Mouse (Mus musculus) midbrain, embryonic 15.5 days (tissue): ENCODE data around the gene Stat2. TPM values are rescaled to one million over a fixed set of nuclear protein-coding genes. Genes with fewer than 3 reads are reported as not detected.
"Not testable (repeated sequence)": the region's sequence is repeated elsewhere in the genome, so short reads cannot be mapped to it uniquely, and the experiment has no call there.

Experiments used
- ATAC-seq: fragments of 200-750 bp; cut with Nextera tagmentation; replicated peaks from 2 replicates; pipeline ENCODE4 v1.8.0; 2017; ENCODE audit warnings: moderate TSS enrichment
- H3K27ac ChIP-seq: fragments of 300-500 bp; sonication (generic); 2 replicates; pipeline ENCODE4 v1.5.1; 2015; ENCODE audit warnings: mild to moderate bottlenecking, inconsistent platforms
- H3K27me3 ChIP-seq: fragments of 300-500 bp; sonication (generic); replicated peaks from 2 replicates; pipeline ENCODE4 v1.6.1; 2015; ENCODE audit warnings: inconsistent platforms
- H3K36me3 ChIP-seq: fragments of 300-500 bp; sonication (generic); replicated peaks from 2 replicates; pipeline ENCODE4 v1.6.1; 2015; ENCODE audit warnings: inconsistent platforms
- H3K4me1 ChIP-seq: fragments of 300-500 bp; sonication (generic); 2 replicates; pipeline ENCODE4 v1.6.1; 2015; ENCODE audit warnings: inconsistent platforms
- H3K4me2 ChIP-seq: fragments of 300-500 bp; sonication (generic); 2 replicates; pipeline ENCODE4 v1.6.1; 2015; ENCODE audit warnings: inconsistent platforms, mild to moderate bottlenecking, moderate library complexity
- H3K4me3 ChIP-seq: fragments of 300-500 bp; sonication (generic); 2 replicates; pipeline ENCODE4 v1.5.1; 2015; ENCODE audit warnings: mild to moderate bottlenecking, inconsistent platforms
- H3K9ac ChIP-seq: fragments of 300-500 bp; sonication (generic); 2 replicates; pipeline ENCODE4 v1.6.1; 2015; ENCODE audit warnings: mild to moderate bottlenecking, inconsistent platforms
- H3K9me3 ChIP-seq: fragments of 300-500 bp; sonication (generic); 2 replicates; pipeline ENCODE4 v1.6.1; 2016; ENCODE audit warnings: inconsistent platforms
- WGBS: fragments of 180-500 bp; shearing (Covaris S2); methylation state at CpG from one replicate; pipeline ENCODE4 v1.1.7; 2015; ENCODE audit warnings: mixed read lengths; 5-methylcytosine and 5-hydroxymethylcytosine counted together
- polyA plus RNA-seq: library from polyadenylated mRNA; unstranded; fragments of >200 nt; fragmentation: Nextera tagmentation; extraction: Ambion mirVana; gene quantifications from 2 replicates; pipeline ENCODE4 v1.2.1, GENCODE M21; 2015

The Stat2 gene
- polyA plus RNA-seq, 1 experiment from 2014 or later: 23.5 TPM

DNA sequence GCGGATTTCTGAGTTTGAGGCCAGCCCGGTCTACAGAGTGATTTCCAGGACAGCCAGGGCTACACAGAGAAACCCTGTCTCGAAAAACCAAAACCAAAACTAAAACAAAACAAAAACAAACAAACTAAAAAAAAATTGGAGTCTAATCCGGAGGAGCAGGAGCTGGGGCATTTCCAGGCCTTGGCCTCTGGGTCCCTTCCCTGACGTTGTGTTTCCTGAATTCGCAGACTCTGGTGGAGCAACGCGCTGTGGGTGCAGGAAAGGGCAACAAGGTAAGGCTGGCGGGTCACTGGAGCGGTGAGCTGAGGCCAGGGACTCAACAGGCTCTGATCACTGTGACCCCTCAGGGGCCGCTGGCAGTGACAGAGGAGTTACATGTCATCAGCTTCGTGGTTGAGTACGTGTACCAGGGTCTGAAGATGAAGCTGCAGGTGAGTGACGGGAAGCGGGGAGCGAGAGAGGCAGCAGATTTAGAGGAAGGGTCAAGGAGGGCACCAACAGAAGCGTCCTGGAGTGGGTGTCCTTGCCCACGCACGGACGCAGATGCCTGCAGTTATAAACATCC, 12.6 kb downstream of the Stat2 start:
- Histone ChIP-seq H3K4me1 (no peaks in the 10 kb centered on the region), H3K36me3 (peaks cover 41% of the 10 kb centered on the region; the same call in 1 of the 2 replicates), H3K9ac (no peak overlapping the region), H3K27me3 (no peaks in the 10 kb centered on the region), H3K27ac (no peak overlapping the region), H3K4me3 (no peak overlapping the region), H3K4me2 (no peak overlapping the region), H3K9me3 (no peaks in the 10 kb centered on the region)
- no peak for ATAC-seq
- WGBS: 90% methylated on average over 20 of the region's 20 CpGs

- no peaks in the 10 kb centered on the region for H3K4me1 ChIP-seq
- WGBS: 65% methylated on average over 31 of the region's 31 CpGs
- H3K27me3 ChIP-seq: no peaks in the 10 kb centered on the region
- no peak overlapping the region for H3K4me2 ChIP-seq
- no peak overlapping the region for H3K27ac ChIP-seq
- H3K9ac ChIP-seq: no peak overlapping the region
- ATAC-seq: no peak
- H3K4me3 ChIP-seq: no peak overlapping the region
- no peaks in the 10 kb centered on the region for H3K9me3 ChIP-seq
- H3K36me3 ChIP-seq: peaks cover 39% of the 10 kb centered on the region; the same call in 1 of the 2 replicates
Observed at GRCm38 (mm10) chr10:128283604-128284579, 13.5 kb downstream of the Stat2 start.

DNA sequence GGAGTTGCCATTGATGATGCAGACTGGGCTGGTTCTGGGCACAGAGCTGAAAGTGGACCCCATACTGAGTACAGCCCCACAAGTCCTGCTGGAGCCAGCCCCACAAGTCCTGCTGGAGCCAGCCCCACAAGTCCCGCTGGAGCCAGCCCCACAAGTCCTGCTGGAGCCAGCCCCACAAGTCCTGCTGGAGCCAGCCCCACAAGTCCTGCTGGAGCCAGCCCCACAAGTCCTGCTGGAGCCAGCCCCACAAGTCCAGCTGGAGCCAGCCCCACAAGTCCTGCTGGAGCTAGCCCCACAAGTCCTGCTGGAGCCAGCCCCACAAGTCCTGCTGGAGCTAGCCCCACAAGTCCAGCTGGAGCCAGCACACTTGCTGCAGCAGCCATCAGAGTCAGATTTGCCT, 20.2 kb downstream of the Stat2 start:
- H3K4me3 ChIP-seq, H3K27ac ChIP-seq, H3K9me3 ChIP-seq, ATAC-seq, H3K27me3 ChIP-seq, H3K4me1 ChIP-seq, H3K4me2 ChIP-seq, H3K9ac ChIP-seq: not testable (repeated sequence)
- peaks cover 13% of the 10 kb centered on the region for H3K36me3 ChIP-seq
- WGBS: 100% methylated on average over 1 of the region's 1 CpGs

DNA sequence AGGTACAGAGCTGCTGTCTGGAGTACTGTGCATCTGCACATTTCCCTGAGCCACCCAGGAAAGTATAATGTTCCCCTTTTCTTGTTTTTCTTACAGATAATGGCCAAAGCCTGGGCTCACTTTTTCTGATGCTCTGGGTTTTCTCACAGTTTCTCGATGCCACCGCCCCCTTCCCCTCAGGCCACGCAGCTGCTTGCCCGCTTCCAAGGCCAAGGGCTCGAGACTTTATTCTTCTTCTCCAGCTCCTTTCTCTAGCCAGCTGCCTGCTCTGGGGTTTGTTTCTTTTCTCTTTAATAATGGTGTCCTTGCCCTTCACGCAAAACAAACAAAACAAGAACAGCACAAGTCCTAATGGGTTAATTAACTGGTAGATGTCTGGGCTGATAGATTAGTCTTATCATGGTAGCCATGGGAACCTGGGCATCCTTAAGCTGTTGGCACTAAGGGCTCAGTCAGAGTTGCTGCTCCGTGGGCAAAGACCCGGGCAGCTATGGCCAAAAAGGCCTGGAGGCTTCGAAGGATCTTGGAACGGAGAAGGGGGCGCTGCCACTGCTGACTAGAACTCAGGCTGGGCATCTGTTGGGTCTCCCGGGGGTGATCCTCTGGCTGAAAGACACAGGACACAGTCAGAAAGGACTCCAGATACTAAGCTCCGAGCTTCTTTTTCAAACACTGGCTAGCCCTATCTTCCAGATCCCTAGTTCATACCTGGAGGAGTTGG, 26.2 kb downstream of the Stat2 start:
- no peak overlapping the region for H3K9ac ChIP-seq
- no peaks in the 10 kb centered on the region for H3K4me1 ChIP-seq
- H3K36me3 ChIP-seq: peaks cover 1% of the 10 kb centered on the region; the same call in 1 of the 2 replicates
- ATAC-seq: no peak
- no peaks in the 10 kb centered on the region for H3K27me3 ChIP-seq
- H3K27ac ChIP-seq: no peak overlapping the region
- no peak overlapping the region for H3K4me2 ChIP-seq
- H3K4me3 ChIP-seq: no peak overlapping the region
- 69% methylated on average over 13 of the region's 13 CpGs for WGBS
- H3K9me3 ChIP-seq: no peaks in the 10 kb centered on the region

- no peak overlapping the region for H3K27ac ChIP-seq
- no peaks in the 10 kb centered on the region for H3K9me3 ChIP-seq
- 75% methylated on average over 4 of the region's 4 CpGs for WGBS
- no peak for ATAC-seq
- H3K9ac ChIP-seq: no peak overlapping the region
- H3K4me3 ChIP-seq: no peak overlapping the region
- H3K4me1 ChIP-seq: peaks cover 2% of the 10 kb centered on the region
- no peaks in the 10 kb centered on the region for H3K36me3 ChIP-seq
- no peaks in the 10 kb centered on the region for H3K27me3 ChIP-seq
- no peak overlapping the region for H3K4me2 ChIP-seq
Observed at GRCm38 (mm10) chr10:128297221-128297620, 26.9 kb downstream of the Stat2 start.

DNA sequence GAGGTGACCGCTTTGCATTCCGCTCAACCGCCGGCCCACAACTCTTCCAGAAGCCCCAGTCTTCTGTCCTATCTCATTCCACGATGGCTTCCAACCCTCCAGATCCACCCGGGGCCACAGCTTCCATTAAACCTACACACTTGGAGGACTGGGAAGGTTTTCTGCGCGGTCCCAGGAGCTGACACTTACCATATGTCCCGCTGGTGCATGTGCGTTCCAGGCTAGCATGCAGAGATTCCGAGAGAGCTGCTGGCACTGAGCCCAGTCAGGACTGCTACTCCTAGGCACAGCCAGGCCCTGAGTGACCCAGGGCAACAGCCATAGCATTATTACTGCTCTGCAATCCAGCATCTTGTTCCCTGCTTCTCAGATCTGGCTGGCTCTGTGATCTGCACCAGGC, 27.3 kb downstream of the Stat2 start:
- 77% methylated on average over 11 of the region's 11 CpGs for WGBS
- Histone ChIP-seq H3K36me3 (no peaks in the 10 kb centered on the region), H3K4me2 (no peak overlapping the region), H3K9me3 (no peaks in the 10 kb centered on the region), H3K27ac (no peak overlapping the region), H3K9ac (no peak overlapping the region), H3K27me3 (no peaks in the 10 kb centered on the region), H3K4me3 (no peak overlapping the region), H3K4me1 (peaks cover 6% of the 10 kb centered on the region)
- ATAC-seq: no peak

GRCm38 (mm10) chr10:128298243-128298642, 27.9 kb downstream of the Stat2 start:
- H3K9ac ChIP-seq: no peak overlapping the region

GRCm38 (mm10) chr10:128298702-128299171, 28.4 kb downstream of the Stat2 start, which contains the start of gene Il23a:
TSS of gene Il23a (minus strand) at chr10:128298752.
- H3K36me3 ChIP-seq: no peaks in the 10 kb centered on the region
- H3K4me3 ChIP-seq: no peak within 1 kb of the TSS
- H3K4me1 ChIP-seq: peaks cover 9% of the 10 kb centered on the region
- 85% methylated on average over 11 of the region's 11 CpGs for WGBS
- H3K27me3 ChIP-seq: no peaks in the 10 kb centered on the region
- no peak within 1 kb of the TSS for H3K9ac ChIP-seq
- no peak for ATAC-seq
- H3K4me2 ChIP-seq: no peak within 1 kb of the TSS
- H3K9me3 ChIP-seq: no peaks in the 10 kb centered on the region
- H3K27ac ChIP-seq: no peak within 1 kb of the TSS

More at GRCm38 (mm10) chr10:128298243-128298642, 27.9 kb downstream of the Stat2 start:
- WGBS: 81% methylated on average over 6 of the region's 6 CpGs
- Histone ChIP-seq H3K4me2 (no peak overlapping the region), H3K27me3 (no peaks in the 10 kb centered on the region), H3K9me3 (no peaks in the 10 kb centered on the region), H3K36me3 (no peaks in the 10 kb centered on the region), H3K4me1 (peaks cover 8% of the 10 kb centered on the region), H3K4me3 (no peak overlapping the region), H3K27ac (no peak overlapping the region)
- no peak for ATAC-seq

- H3K4me3 ChIP-seq: peak overlapping the region; percentile 56
- H3K27ac ChIP-seq: peak overlapping the region; percentile 97
- peak overlapping the region; percentile 81 for H3K4me2 ChIP-seq
- 33% methylated on average over 3 of the region's 3 CpGs for WGBS
- ATAC-seq: no peak
- no peaks in the 10 kb centered on the region for H3K27me3 ChIP-seq
- H3K36me3 ChIP-seq: no peaks in the 10 kb centered on the region
- peaks cover 20% of the 10 kb centered on the region for H3K4me1 ChIP-seq
- no peaks in the 10 kb centered on the region for H3K9me3 ChIP-seq
- H3K9ac ChIP-seq: peak overlapping the region; percentile 67
Observed at GRCm38 (mm10) chr10:128302357-128302756, 32.0 kb downstream of the Stat2 start.

DNA sequence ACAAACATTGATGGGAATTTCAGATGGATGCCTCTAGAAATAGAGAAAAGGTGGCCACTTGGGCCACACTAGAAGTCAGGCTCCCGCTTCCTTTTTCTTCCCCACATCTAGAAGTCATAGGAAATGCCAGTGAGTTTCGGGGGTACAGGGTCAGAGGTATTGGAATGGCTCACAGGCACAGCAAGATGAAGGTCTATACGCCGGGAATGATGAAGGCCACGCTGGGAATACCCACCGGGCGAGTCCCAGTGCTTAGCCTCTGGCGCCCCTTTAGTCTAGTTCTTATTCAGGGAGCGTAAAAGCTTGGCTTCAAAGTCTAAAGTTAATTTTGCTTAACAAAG, 32.4 kb downstream of the Stat2 start:
- peak overlapping the region; percentile 67 for H3K9ac ChIP-seq
- peak; percentile 48 for ATAC-seq
- no peaks in the 10 kb centered on the region for H3K9me3 ChIP-seq
- H3K4me1 ChIP-seq: peaks cover 20% of the 10 kb centered on the region
- H3K36me3 ChIP-seq: no peaks in the 10 kb centered on the region
- peak overlapping the region; percentile 97 for H3K27ac ChIP-seq
- no peaks in the 10 kb centered on the region for H3K27me3 ChIP-seq
- peak overlapping the region; percentile 56 for H3K4me3 ChIP-seq
- H3K4me2 ChIP-seq: peak overlapping the region; percentile 81
- WGBS: under 1% methylated on average over 9 of the region's 9 CpGs

DNA sequence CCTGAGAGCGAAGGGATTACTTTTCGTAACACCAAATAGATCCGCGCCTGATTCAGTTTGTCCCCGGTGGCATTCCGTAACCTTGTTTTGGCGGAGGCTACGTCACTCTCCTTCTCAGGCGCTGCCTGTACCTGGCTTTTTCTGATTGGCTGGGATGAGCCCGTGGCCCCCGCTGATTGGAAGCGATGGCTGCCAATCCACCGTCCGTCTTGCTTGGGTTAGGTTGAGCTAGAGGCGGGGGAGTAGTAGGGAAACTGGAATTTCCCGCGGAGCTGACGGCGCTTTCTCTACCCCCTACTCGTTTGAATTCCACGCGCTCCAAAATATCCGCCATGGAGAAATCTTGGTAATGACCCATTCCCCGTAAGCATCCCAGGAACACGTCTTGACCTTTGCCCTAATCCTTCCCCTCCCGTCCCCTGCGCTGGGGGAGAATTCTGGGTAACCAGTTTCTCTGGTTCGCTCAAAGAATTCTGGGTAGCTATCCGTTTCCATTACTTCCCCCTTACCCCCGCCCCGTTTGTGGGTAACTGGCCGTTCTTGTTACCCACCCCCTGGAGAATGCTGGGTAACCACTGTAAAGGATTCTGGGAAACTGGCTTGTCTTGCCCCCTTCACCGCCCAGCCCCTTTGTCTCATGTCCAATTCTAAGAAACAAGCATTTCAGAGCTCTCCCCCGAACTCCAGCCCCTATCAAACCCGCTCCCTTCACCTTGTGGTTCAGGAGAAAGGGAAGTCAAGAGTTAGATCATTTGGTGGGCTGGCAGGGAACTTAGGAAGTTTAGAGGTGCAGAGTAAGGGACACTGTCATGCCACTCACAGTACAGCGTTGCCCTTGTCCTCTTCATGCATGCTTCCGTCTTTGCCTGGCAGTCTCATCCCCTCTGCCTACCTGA, 33.0 kb downstream of the Stat2 start, which contains the start of gene Pan2:
TSS of gene Pan2 (plus strand) at position 210 of the 896 bp plus-strand sequence.
- peak; percentile 99 for ATAC-seq

More for the DNA sequence above, 33.0 kb downstream of the Stat2 start, which contains the start of gene Pan2:
- peak within 1 kb of the TSS; percentile 81 for H3K4me2 ChIP-seq
- peak within 1 kb of the TSS; percentile 97 for H3K27ac ChIP-seq
- H3K9me3 ChIP-seq: no peaks in the 10 kb centered on the region
- peaks cover 20% of the 10 kb centered on the region for H3K4me1 ChIP-seq
- WGBS: 1% methylated on average over 37 of the region's 37 CpGs
- peak within 1 kb of the TSS; percentile 69 for H3K9ac ChIP-seq
- no peaks in the 10 kb centered on the region for H3K27me3 ChIP-seq
- peak within 1 kb of the TSS; percentile 56 for H3K4me3 ChIP-seq
- H3K36me3 ChIP-seq: no peaks in the 10 kb centered on the region
